Mouse (Mus musculus) monocyte, adult 2 months (primary cell): Measurements from ENCODE around the gene Slc9a4.
"Not testable (repeated sequence)": the region's sequence is repeated elsewhere in the genome, so short reads cannot be mapped to it uniquely, and the experiment has no call there.

Experiments used
- DNase-seq, 2 experiments: peaks; one replicate each; pipeline ENCODE4 v3.0.0; 2022; ENCODE audit warnings: low spot score in 2 of 2, low read depth in 1 of 2

Gene Slc9a4

DNA sequence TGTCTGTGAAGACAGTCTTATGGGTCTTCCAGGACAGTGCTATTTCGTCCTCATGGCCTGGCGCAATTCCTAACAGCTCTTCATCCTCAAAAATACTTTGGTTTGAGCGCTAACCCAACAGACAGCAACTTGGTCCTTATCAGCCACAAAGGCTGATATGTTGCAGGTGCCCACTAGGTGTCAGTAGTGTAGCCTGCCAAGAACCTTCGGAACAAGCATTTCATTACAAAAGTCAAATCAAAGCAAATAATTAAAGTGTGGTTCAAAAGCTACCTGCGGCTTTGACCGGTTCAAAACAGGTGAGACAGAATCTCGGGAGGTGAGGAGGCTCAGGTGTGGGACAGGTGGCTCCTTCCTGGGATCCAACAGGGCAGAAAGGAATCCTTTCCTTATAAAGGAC is at the start of gene Slc9a4:
TSS of gene Slc9a4 (plus strand) at position 298 of the 400 bp plus-strand sequence.
- DNase-seq = no peak

DNA sequence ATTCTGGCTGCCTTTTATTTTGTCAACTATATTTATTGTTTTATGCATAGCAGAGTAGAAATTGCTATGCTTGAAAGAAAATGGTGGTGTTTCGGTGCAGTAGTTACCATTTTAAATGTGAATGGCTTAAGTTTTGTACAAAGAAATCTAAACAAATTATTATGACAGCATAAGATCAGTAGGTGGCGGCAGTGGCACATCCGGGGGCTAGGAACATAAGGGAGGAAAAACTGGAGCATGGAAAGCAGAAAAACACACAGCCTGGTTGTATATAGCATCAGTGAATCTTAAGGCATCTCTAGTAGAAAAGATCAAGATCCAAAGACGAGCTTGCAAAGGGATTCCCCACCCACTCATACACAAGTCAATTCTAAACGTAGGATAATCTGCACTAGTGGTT is 42.3 kb upstream of the Slc9a4 start:
- DNase-seq = no peak

GRCm38 (mm10) chr1:40544650-40545049 is 35.2 kb upstream of the Slc9a4 start:
- peak; percentile 14 to 23 for DNase-seq

DNA sequence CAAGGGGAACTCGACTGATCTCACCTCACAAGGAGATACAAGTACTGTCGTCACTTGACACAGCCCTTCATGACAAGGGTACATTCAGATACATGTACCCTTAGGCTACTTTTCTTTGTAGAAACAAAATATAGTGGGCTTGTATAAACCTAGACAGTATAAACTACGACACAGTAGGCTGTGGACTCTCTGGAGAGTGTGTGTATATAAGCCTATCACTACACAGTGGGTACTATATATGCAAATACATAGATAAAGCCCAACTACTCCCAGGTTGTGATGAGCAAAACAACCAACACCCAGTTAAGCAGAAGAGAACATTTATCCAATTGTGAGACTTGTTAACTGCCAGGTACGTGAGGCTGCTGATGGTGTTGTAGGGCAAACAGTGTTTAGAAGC is 33.2 kb upstream of the Slc9a4 start:
- DNase-seq = no peak

DNA sequence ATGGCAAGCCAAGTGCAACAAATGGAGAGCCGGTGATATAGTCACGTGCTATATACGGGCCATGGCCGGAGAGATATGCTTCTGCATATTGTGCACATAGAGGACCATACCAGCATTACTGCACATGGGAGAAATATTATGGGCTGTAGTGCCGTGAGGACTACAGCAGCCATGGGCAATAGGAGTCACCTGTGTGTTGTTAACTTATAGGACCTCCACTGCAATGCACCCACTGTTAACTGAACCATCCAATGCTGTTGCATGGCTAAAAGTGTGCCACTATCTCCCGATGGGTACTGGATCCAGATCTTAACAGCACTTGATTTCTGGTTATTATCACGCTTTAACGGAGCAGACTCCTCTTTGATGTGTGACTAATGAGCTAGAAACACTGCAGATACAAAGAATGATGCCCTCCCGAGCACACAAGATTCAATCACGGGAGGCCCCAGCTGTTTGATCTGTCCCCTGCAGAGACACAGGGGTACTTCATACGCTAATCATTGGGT is 32.8 kb upstream of the Slc9a4 start:
- DNase-seq = no peak

GRCm38 (mm10) chr1:40547762-40548161 is 32.1 kb upstream of the Slc9a4 start:
- no peak for DNase-seq

GRCm38 (mm10) chr1:40569374-40569773 is 10.5 kb upstream of the Slc9a4 start:
- no peak for DNase-seq

DNA sequence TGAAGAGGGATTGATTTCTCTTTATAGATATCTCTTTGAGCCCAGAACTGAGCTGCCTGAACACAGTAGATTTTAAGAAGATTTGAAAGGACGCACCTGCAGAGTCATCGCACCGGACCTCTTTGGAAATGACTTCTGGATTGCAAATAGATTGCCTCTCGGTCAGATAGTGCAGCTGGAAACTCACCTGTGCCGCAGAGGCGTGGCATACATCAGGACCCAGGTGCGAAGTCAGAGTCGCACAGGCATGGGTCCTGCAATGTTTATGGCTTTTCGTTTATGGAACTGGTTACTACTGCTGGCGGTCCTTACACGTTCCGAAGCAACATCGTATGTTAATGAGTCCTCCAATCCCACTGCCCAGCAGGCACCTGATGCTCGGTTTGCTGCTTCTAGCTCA is 388 bp downstream of the Slc9a4 start:
- DNase-seq = no peak

- DNase-seq = no peak
Observed at GRCm38 (mm10) chr1:40586776-40587175, 6.9 kb downstream of the Slc9a4 start.

- DNase-seq = no peak
Observed at GRCm38 (mm10) chr1:40590931-40591330, 11.1 kb downstream of the Slc9a4 start.

- DNase-seq = no peak
Observed at GRCm38 (mm10) chr1:40597822-40598221, 17.9 kb downstream of the Slc9a4 start.

DNA sequence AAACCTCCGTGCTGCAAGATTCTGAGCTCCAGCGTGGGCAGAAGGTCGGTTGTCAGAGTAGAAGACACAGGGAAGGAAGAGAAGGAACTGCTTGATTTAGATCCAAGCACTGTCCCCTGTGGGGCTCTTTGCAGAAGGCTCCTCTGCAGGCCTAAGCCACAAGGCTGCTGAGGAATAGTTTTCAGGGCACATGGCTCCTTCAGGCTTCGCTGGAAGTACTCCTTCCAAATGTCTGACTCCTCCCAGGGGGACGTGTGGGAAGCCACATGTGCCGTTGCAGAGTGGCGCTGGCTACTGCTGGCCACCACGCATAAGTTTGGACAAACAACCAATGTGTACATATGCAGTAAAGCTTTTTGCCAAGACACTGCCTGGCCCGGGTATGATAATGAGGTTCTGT is 19.8 kb downstream of the Slc9a4 start:
- DNase-seq = not testable (repeated sequence)

DNA sequence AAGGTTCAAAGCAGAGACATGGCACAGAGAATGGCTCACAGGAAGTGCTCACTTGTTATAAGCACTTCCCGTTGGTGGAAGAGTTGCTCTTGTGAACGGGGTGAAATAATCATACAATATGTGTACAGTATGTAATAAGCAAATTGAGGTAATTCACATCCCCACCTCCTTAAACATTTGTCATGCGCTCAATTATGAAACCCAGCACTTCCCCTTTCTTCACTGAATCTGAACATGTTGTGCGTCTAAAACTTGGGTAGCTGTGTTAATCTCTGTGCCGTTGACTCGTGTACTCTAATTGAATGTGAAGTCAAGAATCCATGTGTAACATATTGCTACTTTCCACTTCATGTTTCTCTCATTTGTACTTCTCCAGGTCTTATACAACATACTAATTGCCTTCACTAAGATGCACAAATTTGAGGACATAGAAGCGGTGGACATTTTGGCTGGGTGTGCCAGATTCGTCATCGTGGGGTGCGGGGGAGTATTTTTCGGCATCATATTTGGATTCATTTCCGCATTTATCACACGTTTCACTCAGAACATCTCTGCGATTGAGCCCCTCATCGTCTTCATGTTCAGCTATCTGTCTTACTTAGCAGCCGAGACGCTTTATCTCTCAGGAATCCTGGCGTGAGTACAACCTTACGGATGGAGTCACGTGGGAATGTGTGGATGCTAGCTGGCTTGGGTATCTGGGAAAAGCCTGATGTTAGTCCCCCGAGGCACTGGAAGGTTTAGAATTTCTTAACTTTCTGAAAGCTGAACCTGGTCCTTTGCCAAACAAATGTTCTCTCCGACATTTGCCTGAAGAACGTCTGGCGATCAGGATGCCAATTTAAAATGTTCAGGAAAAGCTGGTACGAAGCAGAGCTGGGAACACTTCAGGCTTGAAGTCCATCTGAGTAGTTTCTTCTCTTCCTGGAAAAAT is 20.8 kb downstream of the Slc9a4 start:
- no peak for DNase-seq

DNA sequence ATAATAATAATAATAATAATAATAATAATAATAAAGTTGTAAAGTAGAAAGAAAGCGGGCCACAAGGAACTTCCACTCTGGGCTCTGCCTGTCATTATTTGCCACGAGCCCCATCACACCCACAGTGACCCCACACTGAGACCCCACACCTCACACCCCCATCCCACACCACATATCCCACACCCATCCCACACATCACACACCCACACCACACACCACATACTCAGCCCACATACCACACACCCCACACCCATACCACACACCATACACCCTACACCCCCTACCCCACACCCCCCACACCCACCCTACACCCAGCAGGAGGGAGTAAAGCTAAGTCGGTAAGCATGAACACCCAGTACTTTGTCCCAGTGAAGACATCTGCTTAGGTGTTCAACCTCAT is 21.6 kb downstream of the Slc9a4 start:
- no peak for DNase-seq

GRCm38 (mm10) chr1:40613219-40613618 is 33.3 kb downstream of the Slc9a4 start:
- no peak for DNase-seq

DNA sequence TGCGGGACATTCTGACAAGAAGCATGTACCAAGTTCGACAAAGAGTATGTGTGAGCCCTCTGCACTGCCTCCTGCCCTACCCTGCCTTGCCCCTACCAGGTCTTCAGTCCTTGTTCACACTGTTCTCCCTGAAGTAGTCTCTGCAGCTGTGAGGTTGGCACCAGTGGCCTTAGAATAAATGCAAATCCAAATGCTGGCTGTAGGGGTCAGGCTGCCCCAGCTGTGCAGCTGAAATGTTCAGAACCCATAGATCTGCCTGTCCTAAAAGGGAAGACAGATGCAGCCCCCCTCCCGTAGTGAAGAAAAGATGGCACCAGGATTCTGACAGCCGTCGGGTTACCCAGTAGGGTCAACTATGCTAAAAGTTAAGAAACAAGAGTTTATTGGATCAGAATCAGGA is 39.2 kb downstream of the Slc9a4 start:
- DNase-seq = no peak

DNA sequence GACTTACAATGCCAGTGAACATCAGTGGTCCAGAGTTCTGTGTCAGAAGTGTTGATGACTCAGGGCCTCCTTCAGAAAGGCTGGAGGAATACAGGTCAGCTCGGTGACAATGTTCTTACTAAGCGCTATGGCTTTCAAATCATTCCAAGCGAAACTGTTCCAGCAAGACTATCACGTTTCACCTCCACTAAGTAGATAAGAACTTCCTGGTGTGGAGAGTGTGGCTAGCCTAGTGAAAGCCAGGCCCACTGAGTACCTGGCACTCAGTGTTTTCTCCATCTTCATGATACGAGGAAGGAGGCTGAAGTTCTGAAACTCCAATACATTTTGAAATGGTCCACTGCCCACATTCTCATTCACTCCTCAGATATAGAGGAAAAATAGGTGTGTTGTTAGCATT is 40.0 kb downstream of the Slc9a4 start:
- no peak for DNase-seq

DNA sequence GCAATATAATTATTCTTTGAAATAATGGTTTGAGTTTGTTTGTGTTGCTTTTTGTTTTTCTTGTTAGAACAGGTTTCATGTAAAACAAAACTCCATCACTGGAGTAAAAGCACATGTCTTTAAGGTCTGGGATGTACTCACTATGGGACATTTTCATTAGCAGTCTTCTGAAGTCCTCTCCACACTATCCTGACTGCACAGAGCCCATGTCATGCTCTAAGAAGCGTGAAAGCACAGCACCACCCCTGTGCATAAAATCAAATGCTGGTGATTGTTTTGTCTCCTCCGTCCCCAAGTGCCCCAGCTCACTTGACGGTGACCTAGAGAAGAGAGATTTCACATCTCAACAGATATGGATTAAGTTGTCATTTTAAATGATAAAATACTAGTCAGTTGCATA is 45.1 kb downstream of the Slc9a4 start:
- DNase-seq = no peak

DNA sequence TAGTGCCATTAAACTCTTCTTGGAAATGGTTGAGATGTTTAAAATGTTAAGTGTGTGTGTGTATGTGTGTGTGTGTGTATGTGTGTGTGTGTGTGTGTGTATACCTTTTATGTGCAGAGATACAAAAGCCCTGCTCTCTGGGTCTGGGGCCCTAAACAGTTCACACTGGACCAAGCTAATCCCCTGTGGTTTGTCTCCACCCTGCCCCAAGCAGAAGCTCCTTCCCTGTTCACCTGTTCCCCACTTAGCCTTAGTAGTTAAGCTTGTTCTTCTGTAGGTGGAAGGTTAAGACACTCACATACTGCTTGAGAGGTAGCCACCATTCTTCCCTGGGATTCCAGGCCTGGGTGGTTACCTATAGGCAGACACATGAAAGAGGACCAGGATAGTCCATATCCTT is 47.1 kb downstream of the Slc9a4 start:
- DNase-seq = no peak

DNA sequence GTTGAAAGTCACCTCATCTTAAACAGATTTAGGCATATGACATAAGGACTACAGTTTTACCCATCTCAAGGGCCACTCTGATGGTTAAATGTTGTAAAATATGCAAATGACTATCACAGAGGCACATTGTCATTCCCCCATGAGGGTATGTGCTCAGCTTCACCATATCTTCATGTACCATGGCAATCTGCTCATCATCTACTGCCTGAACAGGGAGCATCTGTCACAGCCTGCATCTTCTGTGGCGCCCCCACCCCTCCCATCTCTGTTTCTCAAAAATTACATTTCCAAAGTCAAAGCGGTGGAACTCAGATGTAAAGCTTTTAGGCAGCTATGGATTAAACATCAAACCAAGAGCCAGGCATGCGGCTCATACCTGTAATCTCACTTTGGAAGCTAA is 48.6 kb downstream of the Slc9a4 start:
- no peak for DNase-seq

DNA sequence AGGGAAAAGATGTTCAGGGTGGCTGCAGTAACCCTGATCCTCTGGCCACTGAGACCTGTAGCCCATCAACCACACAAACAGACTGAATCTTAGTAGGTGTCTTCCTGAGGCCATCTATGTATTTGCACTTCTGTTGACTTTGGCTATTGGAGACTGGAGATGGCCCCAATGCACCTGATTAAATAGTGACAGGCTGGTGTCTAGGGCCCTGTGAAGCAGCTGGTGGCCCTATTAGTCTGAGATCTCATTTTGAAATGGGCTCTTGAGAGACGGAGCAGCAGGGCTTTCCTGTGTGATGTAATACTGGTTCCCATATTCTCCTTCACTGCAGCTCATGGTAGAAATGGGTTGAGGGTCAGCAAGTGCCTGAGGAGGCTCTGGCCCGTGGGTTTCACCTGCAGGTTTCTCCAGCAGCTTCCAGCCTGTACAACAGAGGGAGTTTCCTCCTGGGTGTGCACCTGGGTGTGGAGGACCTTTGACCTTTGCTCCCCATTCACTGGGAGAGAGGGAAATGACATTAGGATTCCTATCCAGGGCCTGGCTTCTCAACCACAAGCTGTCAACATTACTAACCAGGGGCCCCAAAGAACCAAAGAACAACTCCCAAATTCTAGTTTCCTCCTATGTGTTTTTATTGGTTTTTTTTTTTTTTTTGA is 52.7 kb downstream of the Slc9a4 start:
- no peak for DNase-seq

- DNase-seq = no peak
Observed at GRCm38 (mm10) chr1:40634608-40635007, 54.7 kb downstream of the Slc9a4 start.
